Mouse (Mus musculus) telencephalon, adult 2 months (tissue): ENCODE data around the gene Dnm3.

ENCODE experiments used
- DNase-seq: peaks from one replicate; pipeline ENCODE4 v3.0.0-alpha.2; 2011; ENCODE audit warnings: low read depth, low spot score

Gene Dnm3

DNA sequence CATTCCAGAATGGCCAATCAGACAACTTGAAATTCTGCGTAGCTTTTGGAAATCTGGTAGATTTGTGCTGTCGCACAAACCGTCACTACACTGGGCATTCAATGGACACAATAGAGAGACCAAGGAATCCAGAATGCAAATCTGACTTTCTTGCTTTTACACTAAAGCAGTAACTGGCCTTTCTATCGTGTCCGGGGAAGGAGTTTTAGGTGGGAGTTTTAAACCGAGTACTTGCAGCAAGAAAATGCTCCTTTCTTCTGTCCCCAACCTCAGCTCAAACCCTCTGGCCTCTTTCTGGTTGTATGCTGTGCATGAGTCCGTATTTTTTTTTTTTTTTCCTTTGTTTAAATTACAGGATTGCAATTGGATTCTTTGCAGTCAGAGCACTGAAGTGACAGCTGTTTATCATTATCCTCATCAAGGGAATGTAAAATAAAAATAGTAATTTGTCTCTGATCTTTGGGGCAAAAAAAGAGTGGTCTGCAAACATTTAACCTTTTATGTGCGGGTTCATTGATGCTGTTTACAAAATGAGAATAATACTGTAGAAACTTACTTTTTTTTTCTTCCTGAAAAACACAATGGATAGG is 454.1 kb downstream of the Dnm3 start:
- no peak for DNase-seq

DNA sequence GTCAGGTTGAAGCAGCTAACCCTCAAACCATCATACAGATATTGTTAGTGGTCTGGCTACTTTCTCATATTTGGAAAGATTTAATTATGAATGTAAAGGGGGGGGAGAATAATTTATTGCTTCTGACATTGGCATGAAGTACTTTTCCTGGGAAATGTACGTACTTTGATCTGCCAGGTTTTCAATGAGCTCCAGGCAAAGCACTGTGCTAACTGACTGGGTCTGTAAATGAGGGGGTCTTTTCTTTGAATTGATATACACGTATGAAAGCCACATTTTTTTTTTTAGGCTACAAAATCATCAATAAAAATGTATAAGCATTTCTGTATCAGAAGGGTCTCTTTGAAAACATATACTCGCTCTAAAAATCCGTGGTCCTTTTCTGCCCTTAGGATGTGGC is 457.1 kb downstream of the Dnm3 start:
- DNase-seq: no peak

- no peak for DNase-seq
These were observed 457.5 kb downstream of the Dnm3 start for GRCm38 (mm10) chr1:162020303-162020731.

- no peak for DNase-seq
These were observed 459.2 kb downstream of the Dnm3 start for GRCm38 (mm10) chr1:162018601-162018977.

DNA sequence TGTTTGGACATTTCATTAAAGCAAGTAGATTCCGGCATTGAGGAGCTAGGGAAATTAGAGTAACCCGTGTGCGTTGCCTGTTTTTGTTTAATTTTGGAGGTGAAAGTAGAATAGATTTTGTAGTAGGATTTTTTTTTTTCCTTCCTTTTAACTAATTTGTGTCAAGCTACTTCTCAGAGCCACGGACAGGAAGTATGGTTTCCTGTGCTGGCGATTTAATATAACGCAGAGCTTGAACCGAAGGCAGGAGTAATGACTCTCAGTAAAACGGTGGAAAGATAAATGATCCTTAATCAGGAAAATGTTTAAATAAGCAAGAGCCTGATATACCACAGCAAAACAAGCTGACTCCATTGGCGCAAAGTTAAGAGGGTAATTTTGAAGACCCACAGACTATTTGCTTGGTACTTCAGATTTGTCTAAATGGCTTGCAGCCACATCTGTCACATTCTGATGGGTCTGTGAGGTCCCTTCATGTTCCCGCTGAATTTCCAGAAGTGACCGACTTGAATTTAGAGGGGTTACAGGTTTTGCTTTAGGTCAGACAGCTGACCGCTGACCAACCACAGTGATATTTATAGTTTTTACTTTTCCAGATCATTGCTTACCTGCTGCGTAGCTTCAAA is 459.7 kb downstream of the Dnm3 start:
- DNase-seq: no peak

DNA sequence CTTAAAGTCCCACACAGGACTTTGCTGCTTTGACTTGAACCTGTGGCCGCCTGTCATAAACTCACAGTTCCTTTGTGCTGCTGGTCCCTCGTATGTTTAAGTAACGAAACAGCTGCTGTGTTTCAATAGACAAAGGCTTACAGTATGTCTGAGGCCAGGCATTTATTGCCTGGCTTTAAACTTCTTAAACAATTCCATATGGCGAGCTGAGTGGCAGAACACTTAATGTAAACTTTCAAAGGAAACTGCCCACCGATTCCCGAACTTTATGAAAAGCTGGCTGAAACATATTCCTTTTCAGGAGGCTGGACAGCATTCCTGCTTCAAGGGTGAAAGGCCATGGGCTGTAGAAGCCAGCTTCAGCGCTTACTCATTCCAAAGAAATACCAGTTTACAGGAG is 460.9 kb downstream of the Dnm3 start:
- no peak for DNase-seq

- no peak for DNase-seq
These were observed 462.5 kb downstream of the Dnm3 start for GRCm38 (mm10) chr1:162015247-162015862.

DNA sequence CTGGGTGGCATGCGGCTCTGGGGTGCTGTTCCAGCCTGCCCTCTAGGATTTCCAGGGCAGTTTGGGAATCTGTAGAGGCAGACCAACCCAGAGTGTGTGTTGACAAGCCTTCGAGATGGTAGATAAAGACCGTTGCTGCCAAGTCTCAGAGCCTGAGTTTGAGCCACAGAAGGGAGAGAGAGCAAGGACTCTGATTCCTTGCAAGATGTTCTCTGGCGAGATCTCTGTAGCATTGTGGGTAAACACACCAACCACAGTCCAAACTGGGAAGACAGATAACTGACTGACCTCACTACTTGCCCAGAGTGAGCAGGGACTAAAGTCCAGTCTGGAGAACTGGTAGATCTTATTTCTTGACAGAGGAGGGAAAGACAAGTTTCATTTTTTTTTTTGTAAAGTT is 464.3 kb downstream of the Dnm3 start:
- DNase-seq: no peak

- no peak for DNase-seq
These were observed 466.1 kb downstream of the Dnm3 start for GRCm38 (mm10) chr1:162011523-162012245.

DNA sequence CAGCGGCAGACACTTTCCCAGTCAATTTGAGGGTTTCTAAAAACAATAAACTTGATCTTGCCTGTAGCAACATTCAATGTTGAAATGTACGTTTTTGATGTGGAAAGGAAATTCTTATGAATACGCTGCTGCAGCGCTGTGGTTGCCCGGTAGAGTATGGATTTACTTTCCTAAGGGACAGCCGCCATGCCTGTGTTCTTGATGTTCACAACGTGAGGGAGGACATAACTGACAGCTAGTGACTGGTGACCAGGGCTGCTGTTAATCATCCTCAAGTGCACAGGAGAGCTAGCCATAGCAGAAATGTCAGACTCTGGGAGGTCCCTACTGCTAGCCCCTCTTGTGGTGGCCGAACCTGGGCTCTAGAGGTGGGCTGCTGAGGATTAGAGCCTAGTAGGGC is 468.7 kb downstream of the Dnm3 start:
- no peak for DNase-seq

DNA sequence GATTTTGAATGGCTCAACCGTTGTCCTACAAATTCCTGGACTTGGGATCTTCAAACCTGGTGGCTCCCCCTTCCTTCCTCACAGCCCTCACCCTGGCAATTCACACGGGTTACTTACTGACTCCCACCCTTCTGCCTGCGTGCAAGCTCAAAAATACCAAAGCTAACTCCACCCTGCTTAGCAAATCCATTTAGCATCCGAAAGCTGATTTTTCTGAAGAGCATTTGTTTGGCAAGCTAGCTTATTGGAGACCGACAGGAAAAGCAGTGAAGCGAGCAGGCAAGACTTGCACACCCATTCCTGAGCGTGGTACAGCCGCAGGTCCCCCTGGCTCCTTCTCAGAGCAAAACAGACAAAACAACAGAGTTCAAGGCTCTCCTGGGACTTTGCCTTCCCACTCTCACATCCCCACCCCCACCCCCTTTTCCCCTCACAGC is 469.2 kb downstream of the Dnm3 start:
- no peak for DNase-seq

- DNase-seq: no peak
These were observed 469.6 kb downstream of the Dnm3 start for GRCm38 (mm10) chr1:162008208-162008607.

GRCm38 (mm10) chr1:162006109-162006508 is 471.7 kb downstream of the Dnm3 start:
- DNase-seq: no peak

GRCm38 (mm10) chr1:162004821-162005770 is 472.7 kb downstream of the Dnm3 start:
- DNase-seq: no peak

- DNase-seq: no peak
These were observed 473.4 kb downstream of the Dnm3 start for GRCm38 (mm10) chr1:162004518-162004780.

- DNase-seq: no peak
These were observed 473.9 kb downstream of the Dnm3 start for GRCm38 (mm10) chr1:162003729-162004517.

GRCm38 (mm10) chr1:162001328-162001727 is 476.5 kb downstream of the Dnm3 start:
- no peak for DNase-seq

DNA sequence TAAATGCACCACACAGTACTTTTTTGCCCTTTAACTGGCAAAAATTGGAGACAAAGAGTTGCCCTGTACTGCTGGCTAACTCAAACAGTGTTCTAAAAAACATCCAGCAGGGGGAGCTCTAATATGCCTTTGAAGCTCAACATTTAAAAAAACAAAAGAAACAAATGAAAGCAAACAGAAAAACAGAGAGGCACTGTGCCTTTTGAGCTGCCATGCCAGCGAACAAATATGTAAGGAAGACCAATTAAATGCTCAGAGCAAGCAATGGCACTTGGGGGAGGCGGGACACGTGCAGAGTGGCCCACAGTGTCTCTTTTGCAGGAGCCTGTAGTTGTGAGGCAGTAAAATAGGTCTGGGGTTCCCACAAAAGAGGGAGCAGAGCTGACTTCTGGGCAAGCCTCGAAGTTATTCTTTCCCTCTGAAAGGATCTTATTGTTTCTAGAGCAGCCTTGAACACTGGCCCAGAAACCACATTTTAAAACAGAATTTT is 477.9 kb downstream of the Dnm3 start:
- DNase-seq: peak; percentile 65

DNA sequence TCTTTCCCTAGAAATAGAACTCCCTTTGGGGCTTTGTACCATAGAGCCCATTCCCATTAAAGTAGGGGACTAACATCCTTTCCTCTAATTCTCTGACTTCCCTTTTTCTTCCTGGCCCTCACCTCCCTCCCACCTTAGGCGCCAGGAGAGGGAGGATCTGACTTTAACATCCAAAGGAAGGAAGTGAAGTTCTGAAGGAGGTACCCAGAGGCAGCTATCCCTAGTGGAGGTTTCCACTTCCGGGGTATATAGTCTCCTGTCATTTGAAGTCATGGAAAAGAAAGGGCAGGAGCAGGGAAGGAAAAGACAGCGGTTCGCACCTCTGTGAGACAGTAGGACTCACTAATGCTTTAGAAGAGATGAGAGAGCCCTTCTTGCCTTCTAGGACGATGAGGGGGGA is 478.5 kb downstream of the Dnm3 start:
- no peak for DNase-seq

DNA sequence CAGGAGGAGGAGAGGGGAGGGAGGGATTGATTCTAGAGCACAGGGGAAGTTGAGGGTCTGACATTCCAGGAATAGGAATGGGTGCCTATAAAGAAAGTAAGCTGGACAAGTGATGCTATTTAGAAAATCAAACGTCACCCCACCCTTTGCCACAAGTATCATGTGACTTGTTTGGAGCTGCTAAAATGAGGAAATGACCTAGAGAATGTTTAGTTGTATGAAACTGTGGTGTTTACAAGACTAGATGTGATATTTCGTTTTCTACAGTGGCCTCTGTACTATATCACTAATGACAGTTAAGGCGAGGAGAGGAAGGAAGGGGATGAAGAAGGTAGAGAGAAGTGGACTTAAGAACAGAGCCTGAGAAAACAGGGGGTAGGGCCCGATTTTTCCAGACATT is 479.1 kb downstream of the Dnm3 start:
- DNase-seq: no peak

DNA sequence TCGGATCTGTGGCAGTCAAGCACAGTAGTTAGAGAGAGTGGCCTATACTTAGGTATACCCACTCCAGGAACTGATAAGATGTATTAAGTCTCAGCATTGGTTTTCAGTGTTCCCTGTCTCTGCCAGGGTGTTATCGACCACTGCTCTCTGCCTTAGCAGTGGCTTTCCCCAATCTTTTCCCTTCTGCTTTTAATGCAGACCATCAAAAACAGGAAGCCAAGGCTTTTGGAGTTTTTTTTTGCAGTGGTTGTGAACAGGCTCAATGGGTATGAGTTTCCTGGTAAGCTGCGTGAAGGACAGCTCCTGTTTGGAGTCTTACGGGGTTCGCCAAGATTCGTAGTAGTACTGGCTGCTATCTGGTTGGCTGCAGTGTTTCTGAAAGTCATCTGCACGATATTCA is 485.4 kb downstream of the Dnm3 start:
- no peak for DNase-seq
